Mouse (Mus musculus) heart, embryonic 12.5 days (tissue): ENCODE results near the gene Zfp574. TPM values are rescaled to one million over a fixed set of nuclear protein-coding genes. Genes with fewer than 3 reads are reported as not detected.

Experiments used
- ATAC-seq: fragments of 200-750 bp; cut with Nextera tagmentation; 2 replicates; pipeline ENCODE4 v1.8.0; 2017; ENCODE audit warnings: moderate TSS enrichment, moderate library complexity; ENCODE audit not compliant: insufficient number of reproducible peaks, low FRiP score
- H3K27ac ChIP-seq: fragments of 300-500 bp; sonication (generic); 2 replicates; pipeline ENCODE4 v1.5.1; 2016; ENCODE audit warnings: mild to moderate bottlenecking, moderate library complexity; ENCODE audit not compliant: poor library complexity, severe bottlenecking
- H3K27me3 ChIP-seq: fragments of 300-500 bp; sonication (generic); replicated peaks from 2 replicates; pipeline ENCODE4 v1.6.1; 2016; ENCODE audit warnings: mild to moderate bottlenecking, moderate library complexity
- H3K36me3 ChIP-seq: fragments of 300-500 bp; sonication (generic); 2 replicates; pipeline ENCODE4 v1.6.1; 2016; ENCODE audit warnings: mild to moderate bottlenecking, moderate library complexity
- H3K4me1 ChIP-seq: fragments of 300-500 bp; sonication (generic); replicated peaks from 2 replicates; pipeline ENCODE4 v1.6.1; 2016; ENCODE audit warnings: mild to moderate bottlenecking
- H3K4me2 ChIP-seq: fragments of 300-500 bp; sonication (generic); 2 replicates; pipeline ENCODE4 v1.6.1; 2016; ENCODE audit warnings: mild to moderate bottlenecking, moderate library complexity
- H3K4me3 ChIP-seq: fragments of 300-500 bp; sonication (generic); 2 replicates; pipeline ENCODE4 v1.5.1; 2016; ENCODE audit warnings: mild to moderate bottlenecking
- H3K9ac ChIP-seq: fragments of 300-500 bp; sonication (generic); 2 replicates; pipeline ENCODE4 v1.6.1; 2016; ENCODE audit warnings: mild to moderate bottlenecking, moderate library complexity
- H3K9me3 ChIP-seq: fragments of 300-500 bp; sonication (generic); replicated peaks from 2 replicates; pipeline ENCODE4 v1.6.1; 2016; ENCODE audit warnings: mild to moderate bottlenecking, moderate library complexity
- WGBS: fragments of 180-500 bp; shearing (Covaris S2); methylation state at CpG from one replicate; pipeline ENCODE4 v1.1.7; 2016; 5-methylcytosine and 5-hydroxymethylcytosine counted together
- polyA plus RNA-seq: library from polyadenylated mRNA; unstranded; fragments of >200 nt; fragmentation: Nextera tagmentation; extraction: Ambion mirVana; gene quantifications from 2 replicates; pipeline ENCODE4 v1.2.1, GENCODE M21; 2016

The Zfp574 gene
- polyA plus RNA-seq, 1 experiment from 2014 or later, result 24.5 TPM

- H3K27me3 ChIP-seq, result peaks cover 24% of the 10 kb centered on the region
- peaks cover 13% of the 10 kb centered on the region; the same call in 1 of the 2 replicates for H3K4me1 ChIP-seq
- H3K9me3 ChIP-seq, result no peaks in the 10 kb centered on the region
- H3K4me3 ChIP-seq, result no peak overlapping the region
- H3K9ac ChIP-seq, result no peak overlapping the region
- no peak for ATAC-seq
- H3K36me3 ChIP-seq, result no peaks in the 10 kb centered on the region
- no peak overlapping the region for H3K27ac ChIP-seq
- 72% methylated on average over 16 of the region's 16 CpGs for WGBS
- no peak overlapping the region for H3K4me2 ChIP-seq
Observed at GRCm38 (mm10) chr7:25112956-25113603, 40.7 kb downstream of the Zfp574 start.

- no peak overlapping the region for H3K4me3 ChIP-seq
- ATAC-seq, result no peak
- H3K36me3 ChIP-seq, result no peaks in the 10 kb centered on the region
- H3K4me1 ChIP-seq, result 0 out of 2 replicates have a peak, but pooled peaks cover 12% of the 10 kb centered on the region
- WGBS, result 61% methylated on average over 25 of the region's 25 CpGs
- H3K9me3 ChIP-seq, result no peaks in the 10 kb centered on the region
- 0 out of 2 replicates have a peak overlapping the region, but pooled peaks have one; percentile 23 for H3K4me2 ChIP-seq
- H3K9ac ChIP-seq, result no peak overlapping the region
- peaks cover 20% of the 10 kb centered on the region for H3K27me3 ChIP-seq
- no peak overlapping the region for H3K27ac ChIP-seq
Observed at GRCm38 (mm10) chr7:25120061-25120834, 47.9 kb downstream of the Zfp574 start.

- no peaks in the 10 kb centered on the region for H3K36me3 ChIP-seq
- peaks cover 9% of the 10 kb centered on the region for H3K27me3 ChIP-seq
- no peak for ATAC-seq
- no peak overlapping the region for H3K27ac ChIP-seq
- 0 out of 2 replicates have a peak, but pooled peaks cover 7% of the 10 kb centered on the region for H3K4me1 ChIP-seq
- H3K9ac ChIP-seq, result no peak overlapping the region
- no peak overlapping the region for H3K4me3 ChIP-seq
- 60% methylated on average over 13 of the region's 13 CpGs for WGBS
- H3K9me3 ChIP-seq, result no peaks in the 10 kb centered on the region
- H3K4me2 ChIP-seq, result no peak overlapping the region
Observed at GRCm38 (mm10) chr7:25121240-25121786, 48.9 kb downstream of the Zfp574 start.

- Histone ChIP-seq H3K27ac (no peak overlapping the region), H3K9ac (no peak overlapping the region), H3K4me2 (no peak overlapping the region), H3K4me3 (no peak overlapping the region), H3K36me3 (no peaks in the 10 kb centered on the region), H3K9me3 (no peaks in the 10 kb centered on the region), H3K4me1 (0 out of 2 replicates have a peak, but pooled peaks cover 5% of the 10 kb centered on the region), H3K27me3 (peaks cover 20% of the 10 kb centered on the region)
- 0 out of 2 replicates have a peak, but pooled peaks have one; percentile 16 for ATAC-seq
- 78% methylated on average over 10 of the region's 10 CpGs for WGBS
Observed at GRCm38 (mm10) chr7:25125716-25126281, 53.4 kb downstream of the Zfp574 start.

- Histone ChIP-seq H3K27me3 (peaks cover 38% of the 10 kb centered on the region), H3K27ac (no peak overlapping the region), H3K9ac (no peak overlapping the region), H3K9me3 (no peaks in the 10 kb centered on the region), H3K4me2 (no peak overlapping the region), H3K4me1 (0 out of 2 replicates have a peak, but pooled peaks cover 4% of the 10 kb centered on the region), H3K4me3 (no peak overlapping the region), H3K36me3 (no peaks in the 10 kb centered on the region)
- no peak for ATAC-seq
- 64% methylated on average over 9 of the region's 9 CpGs for WGBS
Observed at GRCm38 (mm10) chr7:25127971-25128370, 55.6 kb downstream of the Zfp574 start.

- Histone ChIP-seq H3K4me2 (no peak overlapping the region), H3K36me3 (no peaks in the 10 kb centered on the region), H3K9me3 (no peaks in the 10 kb centered on the region), H3K9ac (no peak overlapping the region), H3K4me1 (0 out of 2 replicates have a peak, but pooled peaks cover 4% of the 10 kb centered on the region), H3K4me3 (no peak overlapping the region), H3K27ac (no peak overlapping the region), H3K27me3 (peaks cover 53% of the 10 kb centered on the region)
- WGBS, result 42% methylated on average over 13 of the region's 13 CpGs
- no peak for ATAC-seq
Observed at GRCm38 (mm10) chr7:25129390-25129979, 57.1 kb downstream of the Zfp574 start.

GRCm38 (mm10) chr7:25130565-25130964, 58.2 kb downstream of the Zfp574 start:
- no peak overlapping the region for H3K4me2 ChIP-seq
- H3K9ac ChIP-seq, result no peak overlapping the region
- no peak overlapping the region for H3K4me3 ChIP-seq
- H3K27ac ChIP-seq, result no peak overlapping the region
- 0 out of 2 replicates have a peak, but pooled peaks cover 4% of the 10 kb centered on the region for H3K4me1 ChIP-seq
- no peak for ATAC-seq
- no peaks in the 10 kb centered on the region for H3K36me3 ChIP-seq
- peaks cover 2% of the 10 kb centered on the region for H3K9me3 ChIP-seq
- WGBS, result 81% methylated on average over 11 of the region's 11 CpGs
- peaks cover 64% of the 10 kb centered on the region for H3K27me3 ChIP-seq

GRCm38 (mm10) chr7:25131247-25131646, 58.9 kb downstream of the Zfp574 start:
- ATAC-seq, result no peak
- H3K9me3 ChIP-seq, result peaks cover 8% of the 10 kb centered on the region
- 0 out of 2 replicates have a peak, but pooled peaks cover 4% of the 10 kb centered on the region for H3K4me1 ChIP-seq
- H3K4me3 ChIP-seq, result no peak overlapping the region
- H3K27ac ChIP-seq, result no peak overlapping the region
- 82% methylated on average over 11 of the region's 11 CpGs for WGBS
- H3K9ac ChIP-seq, result no peak overlapping the region
- no peaks in the 10 kb centered on the region for H3K36me3 ChIP-seq
- H3K4me2 ChIP-seq, result no peak overlapping the region
- H3K27me3 ChIP-seq, result peaks cover 71% of the 10 kb centered on the region

GRCm38 (mm10) chr7:25132318-25132960, 60.1 kb downstream of the Zfp574 start:
- peaks cover 8% of the 10 kb centered on the region for H3K9me3 ChIP-seq
- no peak for ATAC-seq
- peak overlapping the region; percentile 39 for H3K4me2 ChIP-seq
- H3K36me3 ChIP-seq, result no peaks in the 10 kb centered on the region
- peaks cover 78% of the 10 kb centered on the region for H3K27me3 ChIP-seq
- H3K4me3 ChIP-seq, result no peak overlapping the region
- no peak overlapping the region for H3K27ac ChIP-seq
- 10% methylated on average over 25 of the region's 25 CpGs for WGBS
- no peak overlapping the region for H3K9ac ChIP-seq
- 0 out of 2 replicates have a peak, but pooled peaks cover 4% of the 10 kb centered on the region for H3K4me1 ChIP-seq
